Mouse (Mus musculus) adrenal gland, adult (tissue): ENCODE measurements around the gene Mmgt1.

Source experiments
- DNase-seq, 2 experiments: peaks; one replicate each; pipeline ENCODE4 v3.0.0; 2022 to 2023; ENCODE audit warnings: low spot score in 1 of 2; ENCODE audit not compliant: inconsistent age in 2 of 2

Gene Mmgt1

DNA sequence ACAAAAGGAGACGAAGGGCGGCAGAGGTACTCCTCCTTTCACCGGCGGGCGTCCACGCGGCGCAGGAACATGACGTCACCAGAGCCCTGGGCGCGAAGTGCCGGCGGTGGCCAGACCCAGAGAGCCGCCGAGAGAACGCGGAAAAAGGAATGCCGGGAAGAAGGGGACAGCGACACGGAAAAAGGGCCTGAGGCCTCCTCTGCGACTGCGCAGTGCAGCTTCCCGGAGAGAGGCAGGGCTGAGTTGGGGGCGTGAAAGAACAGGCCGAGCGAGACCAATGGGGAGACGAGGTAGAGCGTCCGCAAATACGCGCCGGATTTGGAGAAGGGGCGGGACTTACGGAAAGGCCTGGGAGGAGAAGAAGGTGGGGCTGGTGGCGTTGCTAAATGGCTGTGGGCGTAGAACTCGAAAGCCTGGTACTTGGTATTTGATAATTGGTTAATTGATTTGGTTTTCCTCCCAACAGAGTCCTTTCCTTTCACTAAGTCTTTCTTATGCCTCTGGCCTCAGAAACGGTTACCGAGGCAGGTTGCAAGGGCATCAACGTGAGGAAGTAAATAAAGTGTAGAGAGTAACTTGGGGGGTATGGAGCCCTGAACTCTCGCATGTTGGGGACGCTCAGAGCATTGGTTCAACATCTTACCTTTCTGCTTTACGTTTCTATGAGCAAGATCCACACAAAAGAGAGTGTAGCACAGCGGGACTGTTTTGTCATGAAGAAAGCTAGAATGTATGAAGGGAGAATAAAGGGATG, at the start of gene Mmgt1:
Gene Mmgt1 (minus strand): TSS at position 183 of the 754 bp plus-strand sequence.
- DNase-seq: peak; percentile 96

GRCm38 (mm10) chrX:56640066-56640465, 42.2 kb upstream of the Mmgt1 start:
- DNase-seq: no peak

GRCm38 (mm10) chrX:56636185-56636584, 38.3 kb upstream of the Mmgt1 start:
- no peak for DNase-seq

DNA sequence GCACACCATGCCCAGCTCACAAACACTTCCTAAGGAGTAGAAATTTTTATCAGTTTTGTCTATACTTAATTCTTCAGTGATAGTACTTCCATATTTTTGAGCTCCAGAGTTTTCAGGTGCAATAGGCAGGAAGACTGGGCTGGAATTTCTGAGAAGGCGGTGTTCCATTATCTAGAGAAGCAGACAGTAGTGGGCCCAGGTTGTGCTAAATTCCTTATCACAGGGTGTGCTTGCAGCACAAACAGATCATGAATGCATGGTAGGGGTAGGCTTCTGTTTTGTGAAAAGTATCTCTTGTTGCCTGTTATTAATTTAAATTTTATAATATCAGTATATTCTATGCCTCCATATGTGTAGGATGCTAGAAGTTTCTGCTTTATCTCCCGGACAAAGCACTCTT, 17.4 kb upstream of the Mmgt1 start:
- DNase-seq: no peak

GRCm38 (mm10) chrX:56610318-56610694, 12.4 kb upstream of the Mmgt1 start:
- no peak for DNase-seq

GRCm38 (mm10) chrX:56609623-56610317, 11.9 kb upstream of the Mmgt1 start, which contains the start of gene Slc9a6:
Slc9a6 (plus strand) TSS chrX:56609757.
- peak; percentile 82 to 83 for DNase-seq

DNA sequence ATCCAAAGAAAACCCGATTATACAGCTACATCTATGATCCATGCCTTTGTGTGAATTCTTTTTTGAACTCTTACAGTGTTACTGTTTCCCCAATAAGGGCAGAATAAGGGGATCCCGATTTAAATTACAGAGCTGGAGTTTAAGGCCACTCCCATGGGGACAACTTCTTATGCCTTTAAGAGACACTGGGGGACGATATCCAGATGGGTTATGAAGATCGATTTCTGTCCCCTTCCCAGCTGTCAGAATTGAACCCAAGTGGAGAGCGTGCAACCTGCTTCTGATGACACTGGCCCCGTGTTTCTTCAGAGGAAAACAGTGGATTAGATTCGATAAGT, 11.4 kb upstream of the Mmgt1 start:
- DNase-seq: peak in 1 of 2 experiments; percentile 86

- no peak for DNase-seq
Observed at GRCm38 (mm10) chrX:56607032-56607710, 9.3 kb upstream of the Mmgt1 start.

- DNase-seq: no peak
Observed at GRCm38 (mm10) chrX:56606536-56606935, 8.7 kb upstream of the Mmgt1 start.

- peak in 1 of 2 experiments; percentile 26 for DNase-seq
Observed at GRCm38 (mm10) chrX:56597219-56597886, 516 bp downstream of the Mmgt1 start.

DNA sequence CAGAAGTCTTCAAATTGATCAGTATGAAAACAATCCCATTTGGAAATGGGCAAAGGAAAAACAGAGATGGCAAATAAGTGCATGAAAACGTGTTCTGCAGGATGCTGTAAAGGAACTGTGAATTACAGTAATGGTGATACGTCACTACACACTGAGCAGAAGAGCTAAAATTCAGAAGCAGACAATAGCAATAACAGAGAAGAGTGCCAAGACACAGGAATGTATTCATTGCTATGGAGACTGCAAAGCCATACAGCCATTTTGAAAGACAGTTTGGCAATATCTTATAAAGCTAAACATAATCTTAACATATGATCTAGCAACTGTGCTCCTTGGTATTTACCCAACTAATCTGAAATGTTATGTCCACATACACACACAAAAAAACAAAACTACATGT, 19.7 kb downstream of the Mmgt1 start:
- DNase-seq: no peak

GRCm38 (mm10) chrX:56572465-56572864, 25.4 kb downstream of the Mmgt1 start:
- DNase-seq: peak; percentile 4 to 31

GRCm38 (mm10) chrX:56553584-56553983, 44.3 kb downstream of the Mmgt1 start:
- DNase-seq: no peak

- DNase-seq: no peak
Observed at GRCm38 (mm10) chrX:56549506-56549905, 48.4 kb downstream of the Mmgt1 start, which contains the start of gene Gm648. Gm648 (minus strand) TSS chrX:56549606.

GRCm38 (mm10) chrX:56537162-56537561, 60.7 kb downstream of the Mmgt1 start:
- peak in 1 of 2 experiments; percentile 3 for DNase-seq
